Mouse (Mus musculus): ENCODE results near the gene Kcng4. TPM values are rescaled to one million over a fixed set of nuclear protein-coding genes. Genes with fewer than 3 reads are reported as not detected.

Gene Kcng4
- total RNA-seq, 1 experiment from 2014 or later: not detected

GRCm38 (mm10) chr8:119620848-119621465, 14.5 kb downstream of the Kcng4 start:
- no peak for ATAC-seq (replicated peaks; ENCODE audit: insufficient number of reproducible peaks, low FRiP score, low TSS enrichment, poor library complexity, severe bottlenecking)

GRCm38 (mm10) chr8:119620116-119620840, 15.2 kb downstream of the Kcng4 start:
- no peak for ATAC-seq (replicated peaks; ENCODE audit: insufficient number of reproducible peaks, low FRiP score, low TSS enrichment, poor library complexity, severe bottlenecking)

- no peak for ATAC-seq (replicated peaks; ENCODE audit: insufficient number of reproducible peaks, low FRiP score, low TSS enrichment, poor library complexity, severe bottlenecking)
These were observed 16.6 kb downstream of the Kcng4 start for GRCm38 (mm10) chr8:119618887-119619286.

GRCm38 (mm10) chr8:119617586-119617985, 17.9 kb downstream of the Kcng4 start:
- ATAC-seq (replicated peaks; ENCODE audit: insufficient number of reproducible peaks, low FRiP score, low TSS enrichment, poor library complexity, severe bottlenecking): no peak

GRCm38 (mm10) chr8:119616811-119617210, 18.7 kb downstream of the Kcng4 start:
- ATAC-seq (replicated peaks; ENCODE audit: insufficient number of reproducible peaks, low FRiP score, low TSS enrichment, poor library complexity, severe bottlenecking): no peak

GRCm38 (mm10) chr8:119616358-119616757, 19.1 kb downstream of the Kcng4 start:
- ATAC-seq (replicated peaks; ENCODE audit: insufficient number of reproducible peaks, low FRiP score, low TSS enrichment, poor library complexity, severe bottlenecking): no peak

- no peak for ATAC-seq (replicated peaks; ENCODE audit: insufficient number of reproducible peaks, low FRiP score, low TSS enrichment, poor library complexity, severe bottlenecking)
These were observed 20.4 kb downstream of the Kcng4 start for GRCm38 (mm10) chr8:119615096-119615495.

- no peak for ATAC-seq (replicated peaks; ENCODE audit: insufficient number of reproducible peaks, low FRiP score, low TSS enrichment, poor library complexity, severe bottlenecking)
These were observed 23.0 kb downstream of the Kcng4 start, which contains the start of gene Adad2 for GRCm38 (mm10) chr8:119612471-119612870. TSS of gene Adad2 (plus strand) at chr8:119612747.

- no peak for ATAC-seq (replicated peaks; ENCODE audit: insufficient number of reproducible peaks, low FRiP score, low TSS enrichment, poor library complexity, severe bottlenecking)
These were observed 29.3 kb downstream of the Kcng4 start for GRCm38 (mm10) chr8:119606224-119606623.

- peak; percentile 98 for ATAC-seq (replicated peaks; ENCODE audit: insufficient number of reproducible peaks, low FRiP score, low TSS enrichment, poor library complexity, severe bottlenecking)
These were observed 30.5 kb downstream of the Kcng4 start, which contains the start of gene Taf1c for GRCm38 (mm10) chr8:119604996-119605395. TSS of gene Taf1c (minus strand) at chr8:119605222.

GRCm38 (mm10) chr8:119604398-119604803, 31.1 kb downstream of the Kcng4 start:
- ATAC-seq (replicated peaks; ENCODE audit: insufficient number of reproducible peaks, low FRiP score, low TSS enrichment, poor library complexity, severe bottlenecking): no peak

- ATAC-seq (replicated peaks; ENCODE audit: insufficient number of reproducible peaks, low FRiP score, low TSS enrichment, poor library complexity, severe bottlenecking): no peak
These were observed 31.7 kb downstream of the Kcng4 start for GRCm38 (mm10) chr8:119603771-119604170.

GRCm38 (mm10) chr8:119591456-119591855, 44.0 kb downstream of the Kcng4 start:
- ATAC-seq (replicated peaks; ENCODE audit: insufficient number of reproducible peaks, low FRiP score, low TSS enrichment, poor library complexity, severe bottlenecking): no peak

- no peak for ATAC-seq (replicated peaks; ENCODE audit: insufficient number of reproducible peaks, low FRiP score, low TSS enrichment, poor library complexity, severe bottlenecking)
These were observed 45.1 kb downstream of the Kcng4 start for GRCm38 (mm10) chr8:119590348-119590747.

GRCm38 (mm10) chr8:119588844-119589243, 46.6 kb downstream of the Kcng4 start:
- no peak for ATAC-seq (replicated peaks; ENCODE audit: insufficient number of reproducible peaks, low FRiP score, low TSS enrichment, poor library complexity, severe bottlenecking)

GRCm38 (mm10) chr8:119588321-119588720, 47.2 kb downstream of the Kcng4 start:
- no peak for ATAC-seq (replicated peaks; ENCODE audit: insufficient number of reproducible peaks, low FRiP score, low TSS enrichment, poor library complexity, severe bottlenecking)

GRCm38 (mm10) chr8:119585901-119586300, 49.6 kb downstream of the Kcng4 start:
- ATAC-seq (replicated peaks; ENCODE audit: insufficient number of reproducible peaks, low FRiP score, low TSS enrichment, poor library complexity, severe bottlenecking): no peak

GRCm38 (mm10) chr8:119580441-119581161, 54.9 kb downstream of the Kcng4 start:
- no peak for ATAC-seq (replicated peaks; ENCODE audit: insufficient number of reproducible peaks, low FRiP score, low TSS enrichment, poor library complexity, severe bottlenecking)

GRCm38 (mm10) chr8:119579096-119579495, 56.4 kb downstream of the Kcng4 start:
- no peak for ATAC-seq (replicated peaks; ENCODE audit: insufficient number of reproducible peaks, low FRiP score, low TSS enrichment, poor library complexity, severe bottlenecking)

GRCm38 (mm10) chr8:119575366-119575726, 60.1 kb downstream of the Kcng4 start:
- no peak; the same call in 1 of the 2 replicates for ATAC-seq (replicated peaks; ENCODE audit: insufficient number of reproducible peaks, low FRiP score, low TSS enrichment, poor library complexity, severe bottlenecking)
